Mouse (Mus musculus) myocyte (in vitro differentiated cells): Measurements from ENCODE around the gene Plxna1.

Source experiments
- E2F4 ChIP-seq: IDR thresholded peaks from one replicate; pipeline ENCODE4 v1.6.1; 2011; ENCODE audit warnings: mild to moderate bottlenecking, control low read depth, moderate library complexity; ENCODE audit not compliant: insufficient read depth
- MAX ChIP-seq: IDR thresholded peaks from one replicate; pipeline ENCODE4 v1.6.1; 2011; ENCODE audit warnings: low read depth, mild to moderate bottlenecking, control low read depth
- MYOD1 ChIP-seq, 3 experiments: IDR thresholded peaks; one replicate each; pipeline ENCODE4 v1.6.1; 2011; ENCODE audit warnings: control low read depth in 2 of 3, low read depth in 2 of 3, mild to moderate bottlenecking in 2 of 3, moderate library complexity in 1 of 3; ENCODE audit not compliant: insufficient read length in 2 of 3, control insufficient read depth in 1 of 3
- MYOG ChIP-seq, 3 experiments: IDR thresholded peaks; one replicate each; pipeline ENCODE4 v1.6.1; 2011; ENCODE audit warnings: control low read depth in 2 of 3, low read depth in 2 of 3, mild to moderate bottlenecking in 2 of 3; ENCODE audit not compliant: insufficient read length in 2 of 3, control insufficient read depth in 1 of 3, insufficient read depth in 1 of 3
- POLR2A ChIP-seq: IDR thresholded peaks from one replicate; pipeline ENCODE4 v1.6.1; 2011; ENCODE audit warnings: low read depth, mild to moderate bottlenecking, control low read depth, moderate library complexity; ENCODE audit not compliant: insufficient read length
- POLR2AphosphoS2 ChIP-seq: IDR thresholded peaks from one replicate; pipeline ENCODE4 v1.6.1; 2011; ENCODE audit warnings: low read depth, control low read depth; ENCODE audit not compliant: insufficient read length
- REST ChIP-seq: IDR thresholded peaks from one replicate; pipeline ENCODE4 v1.6.1; 2011; ENCODE audit warnings: mild to moderate bottlenecking, control low read depth, moderate library complexity; ENCODE audit not compliant: insufficient read depth, insufficient read length
- SRF ChIP-seq: IDR thresholded peaks from one replicate; pipeline ENCODE4 v1.6.1; 2011; ENCODE audit warnings: low read depth; ENCODE audit not compliant: control insufficient read depth, insufficient read length
- TCF12 ChIP-seq: IDR thresholded peaks from one replicate; pipeline ENCODE4 v1.6.1; 2011; ENCODE audit warnings: mild to moderate bottlenecking, control low read depth; ENCODE audit not compliant: poor library complexity, insufficient read depth, severe bottlenecking
- USF1 ChIP-seq: IDR thresholded peaks from one replicate; pipeline ENCODE4 v1.6.1; 2011; ENCODE audit warnings: low read depth, mild to moderate bottlenecking, control low read depth, moderate library complexity

GRCm38 (mm10) chr6:89402406-89402805, 40.0 kb upstream of the Plxna1 start:
- TF ChIP-seq POLR2A (no peak), E2F4 (no peak), USF1 (no peak), MAX (no peak), REST (no peak), TCF12 (no peak), MYOG (IDR thresholded peaks at IDR 0.05; ENCODE audit: control insufficient read depth in 1 of 3, insufficient read depth in 1 of 3, insufficient read length in 2 of 3, low read depth in 2 of 3) (no peak), POLR2AphosphoS2 (no peak), MYOD1 (IDR thresholded peaks at IDR 0.05; ENCODE audit: control insufficient read depth in 1 of 3, insufficient read length in 2 of 3, low read depth in 2 of 3) (no peak), SRF (no peak)
